Mouse (Mus musculus) MEL (cell line): ENCODE data around the gene Mst1.

ENCODE experiments used
- BHLHE40 ChIP-seq: IDR thresholded peaks from 2 replicates; pipeline ENCODE4 v1.6.1; 2012; ENCODE audit warnings: low read depth, mild to moderate bottlenecking, inconsistent platforms, low read length, improper control_type of control experiment, borderline replicate concordance
- CTCF ChIP-seq, 3 experiments: IDR thresholded peaks in 2 of 3; conservative IDR thresholded peaks in 1 of 3; 2 replicates each; pipeline ENCODE4 v1.5.1; 2011 to 2012; ENCODE audit warnings: low read length in 3 of 3, low read depth in 2 of 3, mild to moderate bottlenecking in 2 of 3, improper control_type of control experiment in 1 of 3, inconsistent platforms in 1 of 3, mixed read lengths in 1 of 3, moderate library complexity in 1 of 3; ENCODE audit not compliant: control insufficient read depth in 1 of 3, insufficient read depth in 1 of 3, poor library complexity in 1 of 3, severe bottlenecking in 1 of 3
- E2F4 ChIP-seq: IDR thresholded peaks from 2 replicates; pipeline ENCODE4 v1.6.1; 2011; ENCODE audit warnings: low read depth, low read length, improper control_type of control experiment, borderline replicate concordance
- EP300 ChIP-seq, 2 experiments: IDR thresholded peaks; 2 replicates each; pipeline ENCODE4 v1.6.1; 2011; ENCODE audit warnings: improper control_type of control experiment in 2 of 2, low read length in 2 of 2, low read depth in 1 of 2, mild to moderate bottlenecking in 1 of 2
- ETS1 ChIP-seq: IDR thresholded peaks from 2 replicates; pipeline ENCODE4 v1.6.1; 2012; ENCODE audit warnings: low read depth, mild to moderate bottlenecking, inconsistent platforms, low read length, improper control_type of control experiment, moderate library complexity
- JUND ChIP-seq: IDR thresholded peaks from 2 replicates; pipeline ENCODE4 v1.6.1; 2011; ENCODE audit warnings: low read depth, mild to moderate bottlenecking, improper control_type of control experiment, low read length
- MAZ ChIP-seq: IDR thresholded peaks from 2 replicates; pipeline ENCODE4 v1.6.1; 2012; ENCODE audit warnings: low read depth, mild to moderate bottlenecking, inconsistent platforms, low read length, improper control_type of control experiment
- MXI1 ChIP-seq: IDR thresholded peaks from 2 replicates; pipeline ENCODE4 v1.6.1; 2011; ENCODE audit warnings: mild to moderate bottlenecking, low read depth, low read length, improper control_type of control experiment
- POLR2A ChIP-seq, 2 experiments: IDR thresholded peaks; 2 replicates each; pipeline ENCODE4 v1.6.1; 2011 to 2012; ENCODE audit warnings: low read length in 2 of 2, mild to moderate bottlenecking in 2 of 2, control low read depth in 1 of 2, improper control_type of control experiment in 1 of 2, low read depth in 1 of 2, moderate library complexity in 1 of 2; ENCODE audit not compliant: control insufficient read depth in 1 of 2, insufficient read depth in 1 of 2, poor library complexity in 1 of 2
- RAD21 ChIP-seq: IDR thresholded peaks from 2 replicates; pipeline ENCODE4 v1.6.1; 2011; ENCODE audit warnings: mild to moderate bottlenecking, low read depth, low read length, improper control_type of control experiment
- RCOR1 ChIP-seq: IDR thresholded peaks from 2 replicates; pipeline ENCODE4 v1.6.1; 2012; ENCODE audit warnings: low read depth, mild to moderate bottlenecking, inconsistent platforms, low read length, improper control_type of control experiment
- USF2 ChIP-seq, 2 experiments: IDR thresholded peaks; 2 replicates each; pipeline ENCODE4 v1.6.1; 2011 to 2012; ENCODE audit warnings: improper control_type of control experiment in 2 of 2, low read length in 2 of 2, borderline replicate concordance in 1 of 2, inconsistent platforms in 1 of 2, low read depth in 1 of 2, mild to moderate bottlenecking in 1 of 2; ENCODE audit not compliant: insufficient read depth in 1 of 2

DNA sequence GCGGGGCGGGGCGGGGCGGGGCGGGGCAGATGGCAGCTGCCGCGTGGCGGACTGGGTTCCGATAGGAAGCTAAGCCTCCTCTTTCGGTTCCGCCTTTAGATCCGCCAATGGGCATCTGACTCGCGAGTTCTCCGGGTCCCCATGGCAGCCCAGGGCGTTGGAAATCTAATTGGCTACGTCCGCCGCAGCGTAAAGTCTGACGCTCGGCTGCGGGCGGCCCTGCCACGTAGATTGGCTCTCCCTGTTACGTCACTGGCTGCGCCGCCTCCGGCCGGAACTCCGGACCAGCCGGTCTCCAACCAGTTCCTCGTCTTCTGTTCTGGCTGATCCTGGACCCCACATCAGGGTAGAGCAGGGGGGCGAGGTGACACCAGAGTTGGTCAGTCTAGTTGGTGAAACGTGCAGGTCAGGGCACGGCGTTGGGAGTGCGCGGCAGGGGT lies 31.2 kb upstream of the Mst1 start, which contains the start of gene Gmppb:
- TF ChIP-seq E2F4: no peak
- no peak for TF ChIP-seq EP300 (IDR thresholded peaks at IDR 0.05; ENCODE audit: low read depth in 1 of 2, low read length in 2 of 2)
- peak; percentile 75 for TF ChIP-seq MXI1
- peak; percentile 54 to 76; a peak in 2 of 4 replicates for TF ChIP-seq POLR2A (IDR thresholded peaks at IDR 0.05; ENCODE audit: control insufficient read depth in 1 of 2, insufficient read depth in 1 of 2, low read depth in 1 of 2, low read length in 2 of 2, poor library complexity in 1 of 2)
- TF ChIP-seq MAZ: 0 out of 2 replicates have a peak, but pooled peaks have one; percentile 42
- no peak for TF ChIP-seq CTCF (IDR thresholded peaks at IDR 0.05 in 2 of 3, conservative IDR thresholded peaks at IDR 0.05 in 1 of 3; ENCODE audit: control insufficient read depth in 1 of 3, insufficient read depth in 1 of 3, low read depth in 2 of 3, low read length in 3 of 3, poor library complexity in 1 of 3, severe bottlenecking in 1 of 3)
- TF ChIP-seq RCOR1: no peak
- no peak for TF ChIP-seq JUND
- TF ChIP-seq RAD21: no peak
- peak; percentile 47; the same call in 1 of the 2 replicates for TF ChIP-seq ETS1
- no peak for TF ChIP-seq USF2 (IDR thresholded peaks at IDR 0.05; ENCODE audit: borderline replicate concordance in 1 of 2, insufficient read depth in 1 of 2, low read depth in 1 of 2, low read length in 2 of 2)
- TF ChIP-seq BHLHE40: no peak
